ENCODE assay signal across 15 mouse cellular contexts in genomic region chr5:17835302-17836097, GRCm38 (mm10). TPM values are rescaled to one million over a fixed set of nuclear protein-coding genes. Genes with fewer than 3 reads are reported as not detected.
DNase-seq lines count a peak whose midpoint lies in the region; ATAC-seq and TF ChIP-seq lines count a peak whose summit lies in the region.
"Had no signal": no experiment of that assay in that cellular context is flagged by ENCODE, and none has a peak within 500 bp of the region (broad histone marks: within the 10 kb centered on the region; RNA-seq: fewer than 3 reads in every experiment).

No protein-coding gene starts in this region.

- no peak overlapping the region for H3K4me3 ChIP-seq in kidney, embryonic 16.5 days (ENCODE audit: low read length)
- no peak overlapping the region for H3K4me3 ChIP-seq in ES-E14 (ENCODE audit: insufficient read depth in 1 of 2, low read depth in 1 of 2, low read length in 2 of 2, poor library complexity in 1 of 2, severe bottlenecking in 1 of 2)
- no peak overlapping the region for H3K4me3 ChIP-seq in liver, postnatal 0 days (ENCODE audit: low read depth, low read length)
- H3K4me3 ChIP-seq in intestine, embryonic 15.5 days (replicated peaks), result no peak overlapping the region
- H3K4me3 ChIP-seq: forebrain, embryonic 12.5 days had no signal

- no peaks in the 10 kb centered on the region for H3K4me1 ChIP-seq in kidney, embryonic 16.5 days (ENCODE audit: insufficient read depth, low read length)
- H3K4me1 ChIP-seq in ES-E14 (ENCODE audit: control insufficient read depth in 2 of 2, insufficient read depth in 2 of 2, low read length in 2 of 2, poor library complexity in 1 of 2), result no peaks in the 10 kb centered on the region
- no peaks in the 10 kb centered on the region; the same call in 1 of the 2 replicates for H3K4me1 ChIP-seq in liver, postnatal 0 days (ENCODE audit: insufficient read depth)
- no peaks in the 10 kb centered on the region for H3K4me1 ChIP-seq in intestine, embryonic 15.5 days (replicated peaks)
- H3K4me1 ChIP-seq: forebrain, embryonic 12.5 days had no signal

- in situ Hi-C loops in ES-E14 (cut with MboI; ENCODE audit: low sequenced_read_pairs in 2 of 2, unreplicated experiment in 2 of 2), result no loop called here

- no peak overlapping the region; the same call in 1 of the 2 replicates for H3K27ac ChIP-seq in kidney, embryonic 16.5 days (ENCODE audit: low read length)
- H3K27ac ChIP-seq in ES-E14 (ENCODE audit: insufficient read depth, low read depth, low read length, poor library complexity, severe bottlenecking), result no peak overlapping the region
- H3K27ac ChIP-seq in liver, postnatal 0 days (ENCODE audit: low read depth), result no peak overlapping the region
- H3K27ac ChIP-seq in intestine, embryonic 15.5 days, result no peak overlapping the region
- H3K27ac ChIP-seq: forebrain, embryonic 12.5 days; liver, embryonic 14.5 days had no signal

- ATAC-seq in kidney, embryonic 16.5 days (ENCODE audit: low FRiP score, low TSS enrichment), result no peak
- ATAC-seq in liver, postnatal 0 days, result peak; percentile 17
- ATAC-seq in intestine, embryonic 15.5 days, result no peak
- ATAC-seq: inflammation-experienced regulatory T-cells, adult 6 months had no signal

- TF ChIP-seq EP300 in liver, postnatal 0 days (IDR thresholded peaks at IDR 0.05; ENCODE audit: low read depth), result no peak

- no peak overlapping the region for H3K9ac ChIP-seq in kidney, embryonic 16.5 days (replicated peaks; ENCODE audit: low read length)
- no peak overlapping the region for H3K9ac ChIP-seq in ES-E14 (ENCODE audit: insufficient read depth, low read depth, low read length, poor library complexity, severe bottlenecking)
- H3K9ac ChIP-seq in liver, postnatal 0 days (replicated peaks), result no peak overlapping the region
- no peak overlapping the region for H3K9ac ChIP-seq in intestine, embryonic 15.5 days
- H3K9ac ChIP-seq: forebrain, embryonic 12.5 days; liver, embryonic 14.5 days had no signal

- H3K9me3 ChIP-seq in kidney, embryonic 16.5 days (ENCODE audit: low read length), result no peaks in the 10 kb centered on the region; the same call in 1 of the 2 replicates
- H3K9me3 ChIP-seq in ES-E14 (ENCODE audit: control insufficient read depth, insufficient read depth, low read depth, low read length), result no peaks in the 10 kb centered on the region
- H3K9me3 ChIP-seq in liver, postnatal 0 days (ENCODE audit: low read length), result no peaks in the 10 kb centered on the region
- H3K9me3 ChIP-seq in intestine, embryonic 15.5 days, result no peaks in the 10 kb centered on the region
- H3K9me3 ChIP-seq: forebrain, embryonic 12.5 days had no signal

- no peaks in the 10 kb centered on the region for H3K36me3 ChIP-seq in kidney, embryonic 16.5 days (ENCODE audit: insufficient read depth, low read length)
- H3K36me3 ChIP-seq in ES-E14 (ENCODE audit: control insufficient read depth, insufficient read depth, low read length, poor library complexity, severe bottlenecking), result no peaks in the 10 kb centered on the region
- H3K36me3 ChIP-seq in liver, postnatal 0 days (replicated peaks; ENCODE audit: insufficient read depth, low read length), result no peaks in the 10 kb centered on the region
- no peaks in the 10 kb centered on the region for H3K36me3 ChIP-seq in intestine, embryonic 15.5 days
- H3K36me3 ChIP-seq: forebrain, embryonic 12.5 days had no signal

- H3K27me3 ChIP-seq in kidney, embryonic 16.5 days (ENCODE audit: insufficient read depth, low read length), result no peaks in the 10 kb centered on the region
- H3K27me3 ChIP-seq in liver, postnatal 0 days (ENCODE audit: insufficient read depth, low read length), result no peaks in the 10 kb centered on the region
- H3K27me3 ChIP-seq in intestine, embryonic 15.5 days (replicated peaks), result no peaks in the 10 kb centered on the region
- H3K27me3 ChIP-seq: forebrain, embryonic 12.5 days had no signal

- TF ChIP-seq CTCF in liver, postnatal 0 days (IDR thresholded peaks at IDR 0.05; ENCODE audit: low read depth), result no peak

- WGBS in kidney, embryonic 16.5 days, result 24% methylated on average over 4 of the region's 4 CpGs
- WGBS in liver, postnatal 0 days (ENCODE audit: insufficient replicate concordance), result 46% methylated on average over 4 of the region's 4 CpGs
- 45% methylated on average over 4 of the region's 4 CpGs for WGBS in intestine, embryonic 15.5 days

- DNase-seq in gastrocnemius, adult 18-20 months (ENCODE audit: low spot score), result peak; percentile 20
- DNase-seq in gastrocnemius, adult 8-10 months (ENCODE audit: low spot score in 2 of 2), result no peak
- peak; percentile 14 for DNase-seq in kidney, postnatal 14 days
- DNase-seq in ES-E14 (ENCODE audit: low read depth, low spot score), result no peak
- no peak for DNase-seq in liver, postnatal 0 days
- DNase-seq in cerebellum, postnatal 36 days, result no peak
- DNase-seq: cerebellum, adult 11-12 months; gastrocnemius, postnatal 36 days; layer of hippocampus, postnatal 36 days; thymus, adult 2 months had no signal

- H3K4me2 ChIP-seq in kidney, embryonic 16.5 days (replicated peaks; ENCODE audit: low read depth, low read length), result no peak overlapping the region
- H3K4me2 ChIP-seq in liver, postnatal 0 days (ENCODE audit: low read depth, low read length), result no peak overlapping the region
- H3K4me2 ChIP-seq in intestine, embryonic 15.5 days (replicated peaks), result no peak overlapping the region
- H3K4me2 ChIP-seq: forebrain, embryonic 12.5 days had no signal

TF ChIP-seq in ES-E14, 5 proteins besides CTCF, POLR2A, EP300 and RAD21:
- TF ChIP-seq ZC3H11A (IDR thresholded peaks at IDR 0.05; ENCODE audit: borderline replicate concordance, low read depth, low read length), result no peak
- TF ChIP-seq MAFK (IDR thresholded peaks at IDR 0.05; ENCODE audit: insufficient read depth, low read depth, low read length), result no peak
- no peak for TF ChIP-seq HCFC1 (IDR thresholded peaks at IDR 0.05; ENCODE audit: borderline replicate concordance, insufficient read depth, low read length)
- no peak for TF ChIP-seq CHD2 (IDR thresholded peaks at IDR 0.05; ENCODE audit: low read depth, low read length)
- TF ChIP-seq ZNF384 (IDR thresholded peaks at IDR 0.05; ENCODE audit: low read depth, low read length), result 0 out of 2 replicates have a peak, but pooled peaks have one; percentile 39

RNA-seq across cellular contexts. Expression of gene Cd36, which starts 53.1 kb away (rescaled TPM):
- 100 to 1,000 TPM; 250 to 344 TPM for total RNA-seq in gastrocnemius, adult 18-20 months (2021)
- total RNA-seq in gastrocnemius, adult 8-10 months (2022), result 100 to 1,000 TPM; 206 to 265 (median 247) TPM
- 10.1 and 12.7 TPM in 2 replicates for polyA plus RNA-seq in kidney, embryonic 16.5 days (2015; fragmentation: Nextera tagmentation; extraction: Ambion mirVana)
- 0.11 and 0.62 TPM in 2 replicates for total RNA-seq in ES-E14 (2012; rRNA removed)
- 63.1 and 63.9 TPM in 2 replicates for polyA plus RNA-seq in liver, postnatal 0 days (2015; fragmentation: Nextera tagmentation; extraction: Ambion mirVana)
- polyA plus RNA-seq in intestine, embryonic 15.5 days (2015; fragmentation: Nextera tagmentation; extraction: Ambion mirVana), result 31.6 and 32.8 TPM in 2 replicates

Comparison
In these comparisons a context has a peak if more than half of its experiments do, and no peak if none do; other contexts are left out.
1. DNase-seq: peak in gastrocnemius, adult 18-20 months (single experiment) and kidney, postnatal 14 days (single experiment); none in gastrocnemius, adult 8-10 months (0 of 2), ES-E14 (single experiment), liver, postnatal 0 days (single experiment) and cerebellum, postnatal 36 days (0 of 2).
2. RNA of gene Cd36, which starts 53.1 kb away (total RNA-seq): 250 to 344 TPM in gastrocnemius, adult 18-20 months and 206 to 265 TPM in gastrocnemius, adult 8-10 months; 0.11 to 0.62 TPM in ES-E14; every median in the first group is over 100 times any median in the second.